Mouse (Mus musculus) brain, embryonic 14.5 days (tissue): ENCODE results near the gene Tdrd3.

Experiments
- CTCF ChIP-seq: fragments of 200-500 bp; IDR thresholded peaks from 2 replicates; pipeline ENCODE4 v1.5.1; 2012; ENCODE audit warnings: inconsistent platforms, mild to moderate bottlenecking, moderate library complexity, borderline replicate concordance; ENCODE audit not compliant: insufficient read depth, insufficient read length; ENCODE audit errors: extremely low read depth
- POLR2A ChIP-seq: fragments of 200-500 bp; IDR thresholded peaks from 2 replicates; pipeline ENCODE4 v1.6.1; 2012; ENCODE audit warnings: mild to moderate bottlenecking, inconsistent platforms, borderline replicate concordance; ENCODE audit not compliant: poor library complexity, insufficient read depth, insufficient read length, severe bottlenecking; ENCODE audit errors: extremely low read depth

DNA sequence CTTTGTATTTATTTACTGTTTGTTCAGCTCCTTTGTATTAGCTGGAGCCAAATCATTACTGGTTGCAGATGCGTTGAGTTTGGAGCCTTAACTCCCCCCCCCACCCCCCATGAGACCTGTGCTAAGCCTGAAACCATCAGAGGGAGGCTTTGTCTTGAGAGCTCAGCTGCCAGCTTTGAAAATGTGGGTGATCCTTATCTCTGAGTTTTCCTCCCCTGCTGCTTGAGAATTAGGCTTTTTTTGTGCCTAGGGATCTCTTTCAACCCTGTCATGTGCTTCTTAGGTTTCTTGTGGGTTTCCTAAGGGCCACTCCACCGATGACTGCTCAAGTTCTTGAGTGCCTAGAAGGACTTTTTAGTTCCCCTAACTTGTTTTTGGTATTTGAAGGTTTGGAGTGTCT lies 23.3 kb downstream of the Tdrd3 start:
- TF ChIP-seq POLR2A (no peak), CTCF (no peak)
